Mouse (Mus musculus) midbrain, embryonic 15.5 days (tissue): ENCODE results near the gene Hist1h2ag. TPM values are rescaled to one million over a fixed set of nuclear protein-coding genes. Genes with fewer than 3 reads are reported as not detected.

Experiments
- ATAC-seq: fragments of 200-750 bp; cut with Nextera tagmentation; replicated peaks from 2 replicates; pipeline ENCODE4 v1.8.0; 2017; ENCODE audit warnings: moderate TSS enrichment
- H3K27ac ChIP-seq: fragments of 300-500 bp; sonication (generic); 2 replicates; pipeline ENCODE4 v1.5.1; 2015; ENCODE audit warnings: mild to moderate bottlenecking, inconsistent platforms
- H3K27me3 ChIP-seq: fragments of 300-500 bp; sonication (generic); replicated peaks from 2 replicates; pipeline ENCODE4 v1.6.1; 2015; ENCODE audit warnings: inconsistent platforms
- H3K36me3 ChIP-seq: fragments of 300-500 bp; sonication (generic); replicated peaks from 2 replicates; pipeline ENCODE4 v1.6.1; 2015; ENCODE audit warnings: inconsistent platforms
- H3K4me1 ChIP-seq: fragments of 300-500 bp; sonication (generic); 2 replicates; pipeline ENCODE4 v1.6.1; 2015; ENCODE audit warnings: inconsistent platforms
- H3K4me2 ChIP-seq: fragments of 300-500 bp; sonication (generic); 2 replicates; pipeline ENCODE4 v1.6.1; 2015; ENCODE audit warnings: inconsistent platforms, mild to moderate bottlenecking, moderate library complexity
- H3K4me3 ChIP-seq: fragments of 300-500 bp; sonication (generic); 2 replicates; pipeline ENCODE4 v1.5.1; 2015; ENCODE audit warnings: mild to moderate bottlenecking, inconsistent platforms
- H3K9ac ChIP-seq: fragments of 300-500 bp; sonication (generic); 2 replicates; pipeline ENCODE4 v1.6.1; 2015; ENCODE audit warnings: mild to moderate bottlenecking, inconsistent platforms
- H3K9me3 ChIP-seq: fragments of 300-500 bp; sonication (generic); 2 replicates; pipeline ENCODE4 v1.6.1; 2016; ENCODE audit warnings: inconsistent platforms
- WGBS: fragments of 180-500 bp; shearing (Covaris S2); methylation state at CpG from one replicate; pipeline ENCODE4 v1.1.7; 2015; ENCODE audit warnings: mixed read lengths; 5-methylcytosine and 5-hydroxymethylcytosine counted together
- polyA plus RNA-seq: library from polyadenylated mRNA; unstranded; fragments of >200 nt; fragmentation: Nextera tagmentation; extraction: Ambion mirVana; gene quantifications from 2 replicates; pipeline ENCODE4 v1.2.1, GENCODE M21; 2015

The Hist1h2ag gene
- polyA plus RNA-seq, 1 experiment from 2014 or later, result 5.4 TPM

- Histone ChIP-seq H3K4me3 (no peak overlapping the region), H3K9me3 (no peaks in the 10 kb centered on the region), H3K4me2 (no peak overlapping the region), H3K4me1 (peaks cover 12% of the 10 kb centered on the region; the same call in 1 of the 2 replicates), H3K9ac (no peak overlapping the region), H3K27me3 (peaks cover 95% of the 10 kb centered on the region), H3K27ac (no peak overlapping the region), H3K36me3 (no peaks in the 10 kb centered on the region)
- ATAC-seq, result no peak
- WGBS, result 36% methylated on average over 4 of the region's 4 CpGs
These were observed 43.6 kb downstream of the Hist1h2ag start for GRCm38 (mm10) chr13:21999147-21999546.

DNA sequence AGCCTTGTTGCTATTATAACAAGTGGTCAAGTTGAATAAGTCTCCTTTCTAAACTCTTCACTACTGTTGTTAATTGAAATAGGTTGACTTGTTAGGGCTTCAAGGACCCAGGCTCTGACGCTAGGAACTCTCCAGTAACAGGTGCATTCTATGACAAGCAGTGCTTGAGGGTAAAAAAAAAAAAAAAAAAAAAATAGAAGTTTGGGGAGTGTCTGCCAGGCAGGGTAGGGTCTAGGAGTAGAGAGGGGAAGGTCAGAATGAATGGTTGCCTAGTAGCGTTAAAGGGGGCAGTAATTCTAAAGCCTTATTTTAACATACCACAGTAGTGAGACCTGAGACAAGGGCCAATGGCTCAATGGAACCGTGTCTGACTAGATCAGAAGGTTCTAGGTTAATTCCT, 44.3 kb downstream of the Hist1h2ag start:
- WGBS, result 17% methylated on average over 3 of the region's 3 CpGs
- Histone ChIP-seq H3K4me1 (peaks cover 12% of the 10 kb centered on the region; the same call in 1 of the 2 replicates), H3K27ac (no peak overlapping the region), H3K36me3 (no peaks in the 10 kb centered on the region), H3K9me3 (no peaks in the 10 kb centered on the region), H3K4me3 (no peak overlapping the region), H3K4me2 (no peak overlapping the region), H3K27me3 (peaks cover 95% of the 10 kb centered on the region), H3K9ac (no peak overlapping the region)
- no peak for ATAC-seq

GRCm38 (mm10) chr13:21997821-21998220, 44.9 kb downstream of the Hist1h2ag start:
- no peak for ATAC-seq
- no peak overlapping the region for H3K27ac ChIP-seq
- peaks cover 12% of the 10 kb centered on the region; the same call in 1 of the 2 replicates for H3K4me1 ChIP-seq
- no peak overlapping the region for H3K4me2 ChIP-seq
- 9% methylated on average over 4 of the region's 4 CpGs for whole genome bisulfite sequencing
- H3K4me3 ChIP-seq, result no peak overlapping the region
- no peak overlapping the region for H3K9ac ChIP-seq
- H3K36me3 ChIP-seq, result no peaks in the 10 kb centered on the region
- H3K27me3 ChIP-seq, result peaks cover 92% of the 10 kb centered on the region
- no peaks in the 10 kb centered on the region for H3K9me3 ChIP-seq

- Histone ChIP-seq H3K27me3 (peaks cover 90% of the 10 kb centered on the region), H3K4me1 (peaks cover 12% of the 10 kb centered on the region; the same call in 1 of the 2 replicates), H3K4me2 (peak overlapping the region; percentile 6; the same call in 1 of the 2 replicates), H3K36me3 (no peaks in the 10 kb centered on the region), H3K27ac (no peak overlapping the region), H3K4me3 (no peak overlapping the region), H3K9me3 (no peaks in the 10 kb centered on the region), H3K9ac (no peak overlapping the region)
- WGBS, result 1% methylated on average over 21 of the region's 21 CpGs
- no peak for ATAC-seq
These were observed 45.4 kb downstream of the Hist1h2ag start for GRCm38 (mm10) chr13:21997201-21997820.

GRCm38 (mm10) chr13:21996840-21997185, 45.9 kb downstream of the Hist1h2ag start:
- Histone ChIP-seq H3K4me1 (peaks cover 12% of the 10 kb centered on the region; the same call in 1 of the 2 replicates), H3K27me3 (peaks cover 87% of the 10 kb centered on the region), H3K4me3 (no peak overlapping the region), H3K9ac (no peak overlapping the region), H3K4me2 (peak overlapping the region; percentile 6; the same call in 1 of the 2 replicates), H3K27ac (no peak overlapping the region), H3K36me3 (no peaks in the 10 kb centered on the region), H3K9me3 (no peaks in the 10 kb centered on the region)
- ATAC-seq, result no peak
- WGBS, result 1% methylated on average over 13 of the region's 13 CpGs

- no peak overlapping the region for H3K9ac ChIP-seq
- peaks cover 12% of the 10 kb centered on the region; the same call in 1 of the 2 replicates for H3K4me1 ChIP-seq
- peak overlapping the region; percentile 20; the same call in 1 of the 2 replicates for H3K4me3 ChIP-seq
- no peaks in the 10 kb centered on the region for H3K9me3 ChIP-seq
- 0 out of 2 replicates have a peak overlapping the region, but pooled peaks have one; percentile 6 for H3K4me2 ChIP-seq
- H3K36me3 ChIP-seq, result no peaks in the 10 kb centered on the region
- no peak for ATAC-seq
- WGBS, result 4% methylated on average over 12 of the region's 12 CpGs
- peaks cover 87% of the 10 kb centered on the region for H3K27me3 ChIP-seq
- no peak overlapping the region for H3K27ac ChIP-seq
These were observed 46.5 kb downstream of the Hist1h2ag start for GRCm38 (mm10) chr13:21996101-21996839.

DNA sequence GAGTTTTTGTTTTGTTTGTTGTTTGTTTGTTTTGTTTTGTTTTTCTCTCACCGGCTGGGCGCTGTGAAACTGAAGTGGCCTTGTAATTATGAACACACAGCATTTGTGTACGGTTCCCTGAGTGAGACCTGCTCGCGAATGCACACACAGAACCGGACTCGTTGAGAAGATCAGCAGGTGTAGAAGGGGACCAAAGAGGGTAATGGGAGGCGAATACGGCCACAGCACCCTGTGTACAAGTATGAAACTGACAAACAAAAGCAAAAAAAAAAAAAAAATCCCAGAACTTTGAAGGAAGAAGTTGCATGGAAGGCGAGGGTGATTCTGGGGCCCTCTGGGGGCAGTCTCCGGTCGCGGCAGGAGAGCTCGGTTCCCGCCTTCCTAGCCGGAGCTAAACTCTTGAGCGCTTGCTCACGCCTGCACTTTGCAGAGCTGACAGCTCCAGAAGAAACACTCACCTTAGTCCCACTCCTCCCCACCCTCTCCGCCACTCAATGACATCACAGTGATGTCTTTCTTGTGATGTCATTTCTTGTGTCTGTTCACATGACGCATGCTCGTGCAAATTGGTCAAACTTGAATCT, 47.3 kb downstream of the Hist1h2ag start:
- H3K4me2 ChIP-seq, result peak overlapping the region; percentile 34
- no peak overlapping the region for H3K27ac ChIP-seq
- WGBS, result 1% methylated on average over 21 of the region's 21 CpGs
- no peaks in the 10 kb centered on the region for H3K36me3 ChIP-seq
- no peak overlapping the region for H3K9ac ChIP-seq
- H3K9me3 ChIP-seq, result no peaks in the 10 kb centered on the region
- peak overlapping the region; percentile 20 for H3K4me3 ChIP-seq
- H3K27me3 ChIP-seq, result peaks cover 81% of the 10 kb centered on the region
- peaks cover 12% of the 10 kb centered on the region; the same call in 1 of the 2 replicates for H3K4me1 ChIP-seq
- ATAC-seq, result peak; percentile 37; the same call in 1 of the 2 replicates

- no peak for ATAC-seq
- WGBS, result 6% methylated on average over 8 of the region's 8 CpGs
- Histone ChIP-seq H3K4me1 (peaks cover 12% of the 10 kb centered on the region; the same call in 1 of the 2 replicates), H3K4me3 (peak overlapping the region; percentile 20; the same call in 1 of the 2 replicates), H3K36me3 (no peaks in the 10 kb centered on the region), H3K9me3 (no peaks in the 10 kb centered on the region), H3K27me3 (peaks cover 76% of the 10 kb centered on the region), H3K27ac (no peak overlapping the region), H3K9ac (no peak overlapping the region), H3K4me2 (peak overlapping the region; percentile 34)
These were observed 47.8 kb downstream of the Hist1h2ag start for GRCm38 (mm10) chr13:21994896-21995295.

- H3K27ac ChIP-seq, result no peak overlapping the region
- H3K36me3 ChIP-seq, result no peaks in the 10 kb centered on the region
- no peak for ATAC-seq
- no peak overlapping the region for H3K9ac ChIP-seq
- peaks cover 12% of the 10 kb centered on the region; the same call in 1 of the 2 replicates for H3K4me1 ChIP-seq
- H3K4me3 ChIP-seq, result no peak overlapping the region
- H3K27me3 ChIP-seq, result peaks cover 69% of the 10 kb centered on the region
- WGBS, result 2% methylated on average over 22 of the region's 22 CpGs
- no peak overlapping the region for H3K4me2 ChIP-seq
- no peaks in the 10 kb centered on the region for H3K9me3 ChIP-seq
These were observed 48.6 kb downstream of the Hist1h2ag start for GRCm38 (mm10) chr13:21993957-21994738.

DNA sequence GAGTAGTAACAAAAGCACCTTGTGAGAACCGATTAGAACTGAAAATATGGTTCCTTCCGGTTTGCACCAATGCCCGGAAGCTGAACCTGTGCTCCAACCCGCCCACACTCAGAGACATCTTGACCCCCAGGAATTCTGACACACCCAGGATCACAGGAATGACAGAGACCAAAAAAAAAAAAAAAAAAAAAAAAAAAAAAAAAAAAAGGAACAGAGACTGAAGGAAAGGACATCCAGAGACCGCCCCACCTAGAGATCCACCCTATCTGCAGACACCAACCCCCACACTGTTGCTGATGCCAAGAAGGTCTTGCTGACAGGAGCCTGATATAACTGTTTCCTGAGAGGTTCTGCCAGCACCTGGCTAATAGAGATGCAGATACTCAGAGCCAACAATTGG, 50.2 kb downstream of the Hist1h2ag start:
- ATAC-seq, result no peak
- Histone ChIP-seq H3K9me3 (no peaks in the 10 kb centered on the region), H3K4me2 (no peak overlapping the region), H3K9ac (no peak overlapping the region), H3K27ac (no peak overlapping the region), H3K27me3 (peaks cover 56% of the 10 kb centered on the region), H3K4me1 (peaks cover 12% of the 10 kb centered on the region; the same call in 1 of the 2 replicates), H3K4me3 (no peak overlapping the region), H3K36me3 (no peaks in the 10 kb centered on the region)
- 83% methylated on average over 5 of the region's 5 CpGs for WGBS
